Mouse (Mus musculus): ENCODE results near the gene Klrb1b.

GRCm38 (mm10) chr6:128854024-128854820 is 28.1 kb upstream of the Klrb1b start:
- TF ChIP-seq CTCF (IDR thresholded peaks at IDR 0.05; ENCODE audit: control insufficient read depth, insufficient read depth, low read length) (no peak; the same call in 1 of the 2 replicates), POLR2A (IDR thresholded peaks at IDR 0.05; ENCODE audit: borderline replicate concordance, control insufficient read depth, low read depth, low read length) (no peak)

All from bone marrow, adult 2 months (tissue).